Mouse (Mus musculus) ES-Bruce4 (cell line): ENCODE results near the gene Dnajb13. TPM values are rescaled to one million over a fixed set of nuclear protein-coding genes. Genes with fewer than 3 reads are reported as not detected.

Experiments
- H3K27ac ChIP-seq: 2 replicates; pipeline ENCODE4 v1.5.1; 2012; ENCODE audit warnings: low read length, inconsistent platforms; ENCODE audit not compliant: insufficient read depth
- H3K27me3 ChIP-seq: 2 replicates; pipeline ENCODE4 v1.6.1; 2012; ENCODE audit warnings: mild to moderate bottlenecking, low read length, inconsistent platforms; ENCODE audit not compliant: control insufficient read depth, poor library complexity, insufficient read depth, severe bottlenecking
- H3K36me3 ChIP-seq: 2 replicates; pipeline ENCODE4 v1.6.1; 2012; ENCODE audit warnings: inconsistent platforms, mild to moderate bottlenecking, low read length, moderate library complexity; ENCODE audit not compliant: control insufficient read depth, poor library complexity, insufficient read depth, severe bottlenecking
- H3K4me1 ChIP-seq: one replicate; pipeline ENCODE4 v1.8.1; 2011; ENCODE audit warnings: low read length; ENCODE audit not compliant: control insufficient read depth, insufficient read depth
- H3K4me3 ChIP-seq: 2 replicates; pipeline ENCODE4 v1.5.1; 2011; ENCODE audit warnings: low read depth, mild to moderate bottlenecking, low read length
- H3K9ac ChIP-seq: 2 replicates; pipeline ENCODE4 v1.6.1; 2012; ENCODE audit warnings: low read depth, mild to moderate bottlenecking, inconsistent platforms; ENCODE audit not compliant: poor library complexity, severe bottlenecking
- H3K9me3 ChIP-seq: replicated peaks from 2 replicates; pipeline ENCODE4 v1.6.1; 2012; ENCODE audit warnings: mild to moderate bottlenecking, low read length, inconsistent platforms; ENCODE audit not compliant: control insufficient read depth, poor library complexity, insufficient read depth, severe bottlenecking
- CTCF ChIP-seq: IDR thresholded peaks from one replicate; pipeline ENCODE4 v1.8.1; 2011; ENCODE audit warnings: low read depth, low read length
- EP300 ChIP-seq: IDR thresholded peaks from 2 replicates; pipeline ENCODE4 v1.6.1; 2011; ENCODE audit warnings: low read depth, low read length; ENCODE audit not compliant: insufficient read depth
- POLR2A ChIP-seq: IDR thresholded peaks from one replicate; pipeline ENCODE4 v1.8.1; 2011; ENCODE audit warnings: low read length; ENCODE audit not compliant: insufficient read depth
- polyA plus RNA-seq: library from polyadenylated mRNA; stranded (reverse); fragments of >200 nt; gene quantifications from 2 replicates; pipeline ENCODE4 v1.2.4, GENCODE M21; 2011; ENCODE audit warnings: low read depth; ENCODE audit not compliant: missing spikeins, insufficient read depth, insufficient read length

Dnajb13 gene
- polyA plus RNA-seq, 1 experiment: 0.39 TPM

DNA sequence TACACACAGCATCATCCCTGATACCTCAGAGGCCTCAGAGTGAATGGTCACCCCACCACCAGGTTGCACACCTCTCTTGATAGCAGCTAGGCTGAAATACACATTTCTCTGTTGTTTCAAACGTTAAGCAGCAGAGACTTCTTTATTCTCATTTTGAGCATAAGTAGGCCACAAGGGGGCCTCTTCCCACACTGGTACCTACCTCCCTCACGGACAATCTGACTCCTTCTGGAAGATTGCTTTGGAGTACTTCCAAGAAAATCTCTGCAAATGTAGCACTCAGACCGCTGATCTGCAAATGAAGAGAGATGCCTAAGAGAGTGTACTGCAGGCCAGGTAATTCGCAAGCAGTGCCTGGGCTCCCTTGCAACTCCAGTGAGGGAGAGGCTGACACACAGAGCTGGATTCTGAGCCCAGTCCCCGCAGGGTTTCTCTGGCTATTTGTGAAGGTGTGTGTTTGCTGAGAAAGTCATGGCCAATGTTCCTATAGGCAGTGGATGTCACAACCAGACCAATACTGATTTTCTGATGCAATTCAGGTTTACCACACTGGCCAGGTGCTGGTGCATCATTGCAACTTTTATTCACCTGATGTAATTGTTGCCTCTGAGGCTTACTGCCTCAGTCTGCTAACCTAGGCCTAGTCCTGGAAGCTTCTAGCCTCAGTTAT lies 35.7 kb upstream of the Dnajb13 start:
- no peaks in the 10 kb centered on the region for H3K27me3 ChIP-seq
- no peaks in the 10 kb centered on the region for H3K9me3 ChIP-seq
- H3K4me3 ChIP-seq: no peak overlapping the region
- TF ChIP-seq EP300 (no peak), POLR2A (no peak), CTCF (no peak)
- H3K27ac ChIP-seq: no peak overlapping the region
- no peaks in the 10 kb centered on the region for H3K36me3 ChIP-seq
- no peak overlapping the region for H3K9ac ChIP-seq
- H3K4me1 ChIP-seq: no peaks in the 10 kb centered on the region

DNA sequence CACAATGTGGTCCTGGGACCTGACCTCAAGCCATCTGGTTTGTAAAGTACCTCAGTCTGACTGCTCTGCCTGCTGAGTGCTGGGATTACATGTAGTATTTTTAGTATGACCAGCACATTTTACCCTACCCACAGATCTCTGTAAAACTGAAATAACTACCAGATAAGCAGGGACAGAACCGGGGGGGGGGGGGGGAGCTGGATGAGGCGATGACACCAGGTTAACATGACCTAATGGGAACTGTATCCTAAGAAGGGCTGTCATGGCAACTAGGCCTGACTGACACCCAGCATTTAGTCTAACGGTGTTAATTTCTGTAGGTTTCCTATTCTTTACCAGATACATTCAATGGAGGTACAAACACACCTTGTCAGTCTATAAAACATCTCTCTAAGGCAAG lies 35.0 kb upstream of the Dnajb13 start:
- no peak overlapping the region for H3K27ac ChIP-seq
- no peaks in the 10 kb centered on the region for H3K27me3 ChIP-seq
- no peak for TF ChIP-seq CTCF
- TF ChIP-seq POLR2A: no peak
- no peak for TF ChIP-seq EP300
- no peak overlapping the region for H3K4me3 ChIP-seq
- H3K36me3 ChIP-seq: no peaks in the 10 kb centered on the region
- no peaks in the 10 kb centered on the region for H3K9me3 ChIP-seq
- H3K9ac ChIP-seq: no peak overlapping the region
- no peaks in the 10 kb centered on the region for H3K4me1 ChIP-seq

DNA sequence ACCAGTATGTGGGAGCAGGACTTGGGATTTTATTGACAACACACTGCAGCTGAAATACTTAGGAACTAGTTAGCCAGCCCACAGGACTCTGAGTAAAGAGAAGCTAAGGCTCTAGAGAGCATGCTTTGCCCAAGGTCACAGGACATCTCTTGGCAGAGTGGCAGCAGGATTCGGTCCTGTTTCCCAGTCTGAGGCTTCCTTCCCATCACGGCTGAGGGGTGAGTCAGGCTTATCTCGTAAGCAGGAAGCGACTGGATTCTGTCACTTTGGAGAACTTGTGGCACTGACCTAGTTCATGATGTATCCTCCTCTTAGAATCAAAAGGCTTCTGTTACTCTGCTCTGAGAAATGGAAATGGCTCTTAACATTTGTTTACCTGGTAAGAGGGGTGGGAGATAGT lies 32.9 kb upstream of the Dnajb13 start:
- Histone ChIP-seq H3K27ac (no peak overlapping the region), H3K9ac (no peak overlapping the region)
- TF ChIP-seq POLR2A (no peak), EP300 (no peak), CTCF (no peak)

DNA sequence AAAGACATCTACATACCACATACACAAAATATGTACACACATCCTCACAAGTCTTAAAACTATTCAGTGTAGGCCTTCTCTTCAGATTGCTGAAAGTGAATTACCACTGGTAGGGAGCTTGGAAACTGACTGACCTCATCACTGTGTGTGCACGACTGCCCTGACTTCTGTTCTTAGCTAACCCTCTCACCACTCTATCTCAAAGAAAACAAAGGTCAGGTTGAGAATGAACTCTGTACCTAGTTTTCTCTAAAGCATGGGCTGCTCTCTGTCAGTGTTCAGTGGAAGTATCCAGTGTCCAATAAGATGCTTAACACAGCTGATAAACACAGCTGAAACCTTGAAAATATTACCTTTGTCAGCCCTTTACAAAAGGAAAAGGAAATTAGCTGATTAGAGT lies 29.7 kb upstream of the Dnajb13 start:
- peaks cover 5% of the 10 kb centered on the region for H3K36me3 ChIP-seq
- H3K27me3 ChIP-seq: no peaks in the 10 kb centered on the region
- H3K9ac ChIP-seq: no peak overlapping the region
- H3K9me3 ChIP-seq: no peaks in the 10 kb centered on the region
- no peak overlapping the region for H3K27ac ChIP-seq
- TF ChIP-seq EP300: no peak
- no peak for TF ChIP-seq POLR2A
- no peak overlapping the region for H3K4me3 ChIP-seq
- H3K4me1 ChIP-seq: no peaks in the 10 kb centered on the region

More for the DNA sequence above, 32.9 kb upstream of the Dnajb13 start:
- Histone ChIP-seq H3K27me3 (no peaks in the 10 kb centered on the region), H3K4me1 (no peaks in the 10 kb centered on the region), H3K36me3 (no peaks in the 10 kb centered on the region), H3K9me3 (no peaks in the 10 kb centered on the region), H3K4me3 (no peak overlapping the region)

DNA sequence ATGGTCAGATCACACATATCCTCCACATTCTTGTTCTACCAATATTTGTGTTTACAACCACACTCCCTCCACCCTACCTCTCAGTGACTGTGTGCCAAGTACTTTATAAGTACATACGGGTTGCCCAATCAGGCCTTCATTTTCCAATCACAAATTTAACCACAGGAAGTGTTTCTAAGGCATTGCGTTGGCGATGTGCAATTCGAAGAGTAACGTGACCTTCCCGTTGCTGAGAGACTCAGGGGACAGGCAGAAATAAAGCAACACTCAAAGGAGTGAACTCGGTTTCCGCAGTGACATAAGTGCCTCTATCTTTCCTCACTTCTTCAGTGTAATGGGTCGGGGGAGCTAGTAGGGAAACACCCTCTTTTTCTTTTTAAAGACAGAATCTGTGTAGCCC lies 24.8 kb upstream of the Dnajb13 start:
- H3K9me3 ChIP-seq: no peaks in the 10 kb centered on the region
- no peak overlapping the region for H3K9ac ChIP-seq
- no peak overlapping the region for H3K27ac ChIP-seq
- H3K4me3 ChIP-seq: no peak overlapping the region
- peaks cover 9% of the 10 kb centered on the region for H3K36me3 ChIP-seq
- no peaks in the 10 kb centered on the region for H3K27me3 ChIP-seq
- TF ChIP-seq EP300 (no peak), POLR2A (no peak), CTCF (no peak)
- no peaks in the 10 kb centered on the region for H3K4me1 ChIP-seq

DNA sequence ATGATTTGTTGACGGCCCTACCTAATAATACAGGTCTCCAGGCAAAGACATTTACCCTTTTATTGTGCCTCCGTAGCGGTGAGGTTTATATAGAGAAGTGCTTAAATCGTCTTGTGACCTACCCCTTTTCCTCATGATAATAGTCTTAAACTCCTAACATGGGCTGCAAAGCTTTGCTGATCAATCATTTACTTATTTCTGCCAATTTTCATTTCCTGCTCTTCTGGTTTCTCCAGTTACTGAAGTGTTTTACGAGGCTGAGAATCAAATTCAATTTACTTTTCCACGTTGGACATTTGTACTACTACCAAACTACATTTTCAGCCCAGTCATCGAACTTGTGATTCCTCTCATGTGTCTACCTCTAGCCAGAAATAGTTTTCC lies 22.8 kb upstream of the Dnajb13 start:
- Histone ChIP-seq H3K27me3 (no peaks in the 10 kb centered on the region), H3K9ac (peak overlapping the region; percentile 80), H3K4me3 (peak overlapping the region; percentile 98), H3K9me3 (no peaks in the 10 kb centered on the region), H3K27ac (peak overlapping the region; percentile 74), H3K4me1 (no peaks in the 10 kb centered on the region), H3K36me3 (peaks cover 9% of the 10 kb centered on the region)
- TF ChIP-seq POLR2A (no peak), EP300 (no peak), CTCF (no peak)
